Mouse (Mus musculus) Patski (cell line): ENCODE results near the gene Faf1. TPM values are rescaled to one million over a fixed set of nuclear protein-coding genes. Genes with fewer than 3 reads are reported as not detected.
A peak's percentile ranks its signal among the peaks of the same experiment; 100 is the strongest.

Experiments used
- ATAC-seq: fragments of 100-300 bp; one replicate; pipeline ENCODE4 v1.8.0; 2021
- CTCF ChIA-PET: fragments of 350-600 bp; sonication (Branson Sonifier 250); formaldehyde crosslinking; loops from one replicate; lab custom pipeline; 2022; ENCODE audit warnings: inconsistent platforms; lab: Charles Lee
- POLR2A ChIA-PET: fragments of 350-600 bp; sonication (Branson Sonifier 250); formaldehyde crosslinking; loops from one replicate; lab custom pipeline; 2022; ENCODE audit warnings: antibody characterized with exemption, inconsistent platforms; lab: Charles Lee
- DNase-seq: peaks from one replicate; pipeline ENCODE4 v3.0.0-alpha.2; 2011; ENCODE audit warnings: low read depth, low spot score
- H3K27me3 ChIP-seq: fragments of 371-371 bp; one replicate; pipeline ENCODE4 v1.5.1; 2021
- CTCF ChIP-seq: fragments of 100-300 bp; IDR thresholded peaks from one replicate; pipeline ENCODE4 v1.5.1; 2021
- in situ Hi-C: fragments of 300-500 bp; cut with MboI; formaldehyde crosslinking; loops from 3 replicates; pipeline ENCODE4 v1.11.1; 2018; ENCODE audit warnings: low pct_unique_long_range_greater_than_20kb, mixed read lengths
- polyA plus RNA-seq: library from polyadenylated mRNA; unstranded; gene quantifications from one replicate; pipeline ENCODE4 v1.2.3, GENCODE M21; 2021

Gene Faf1
- polyA plus RNA-seq, 1 experiment from 2014 or later: 27.2 TPM

DNA sequence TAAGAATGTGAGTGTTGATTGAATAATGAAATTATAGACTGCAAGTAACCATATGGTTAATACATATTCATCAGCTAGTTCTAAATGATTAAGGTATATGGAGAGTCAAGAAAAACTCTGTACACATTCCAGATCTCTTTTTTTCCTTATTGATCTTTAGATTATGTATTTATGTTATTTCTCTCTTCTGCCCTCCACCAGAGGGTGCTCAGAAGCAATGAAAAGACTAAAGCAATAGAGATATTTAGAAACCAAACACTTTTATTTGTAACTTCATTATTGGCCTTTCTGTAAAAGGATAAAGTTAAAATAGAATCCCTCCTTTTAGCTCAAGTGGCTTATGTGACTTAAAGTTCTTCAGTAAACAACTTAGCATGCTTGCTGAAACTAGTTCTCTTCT is 143.1 kb downstream of the Faf1 start:
- no peaks in the 10 kb centered on the region for H3K27me3 ChIP-seq
- TF ChIP-seq CTCF: no peak
- POLR2A ChIA-PET: no interaction called here
- CTCF ChIA-PET: no interaction called here
- in situ Hi-C loops: no loop called here
- ATAC-seq: no peak
- DNase-seq: no peak

DNA sequence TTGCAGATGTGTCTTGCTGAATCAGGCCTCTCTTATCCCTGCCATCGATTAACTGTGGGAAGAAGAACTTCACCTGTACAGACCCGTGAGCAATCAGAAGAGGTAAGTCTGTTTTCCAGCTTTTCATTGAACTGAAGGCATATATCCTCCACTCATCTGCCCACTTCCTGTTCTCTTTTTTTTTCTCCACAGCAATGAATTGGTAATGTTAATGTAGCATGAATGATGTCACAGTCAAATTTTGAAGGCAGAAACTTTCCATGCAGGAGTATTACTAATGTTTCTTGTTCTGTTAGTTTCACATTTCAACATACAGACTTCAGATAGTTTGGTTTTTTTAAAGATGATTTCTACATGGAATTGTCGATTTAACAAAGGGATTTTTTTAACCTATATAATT is 153.4 kb downstream of the Faf1 start:
- H3K27me3 ChIP-seq: no peaks in the 10 kb centered on the region
- POLR2A ChIA-PET: no interaction called here
- TF ChIP-seq CTCF: no peak
- ATAC-seq: no peak
- in situ Hi-C loops: no loop called here
- CTCF ChIA-PET: interaction anchor here (0.8 kb wide), 1 partner anchor 10 kb away, joined by 3 read pairs; no protein-coding TSS in a partner anchor
- DNase-seq: no peak

DNA sequence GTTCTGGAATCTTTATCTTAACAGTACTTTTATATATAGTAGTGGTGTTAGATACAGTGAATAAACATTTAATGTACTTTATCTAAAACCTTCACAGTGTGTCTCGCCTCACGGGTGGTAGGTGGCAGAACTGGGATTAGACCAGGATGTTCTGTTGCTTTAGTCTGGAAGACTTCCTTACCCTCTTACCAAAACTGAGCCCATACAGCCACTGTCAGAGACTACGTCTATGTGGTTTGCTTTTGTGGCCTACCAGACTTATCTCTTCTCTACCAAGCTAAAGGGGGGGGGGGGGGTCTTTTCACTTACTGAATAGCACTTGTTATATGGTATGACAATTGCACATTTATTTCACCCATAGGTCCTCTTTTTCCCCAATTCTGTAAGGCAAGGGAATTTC is 181.5 kb downstream of the Faf1 start:
- CTCF ChIA-PET: no interaction called here
- no peak for TF ChIP-seq CTCF
- POLR2A ChIA-PET: no interaction called here
- in situ Hi-C loops: no loop called here
- DNase-seq: no peak
- H3K27me3 ChIP-seq: no peaks in the 10 kb centered on the region
- no peak for ATAC-seq

DNA sequence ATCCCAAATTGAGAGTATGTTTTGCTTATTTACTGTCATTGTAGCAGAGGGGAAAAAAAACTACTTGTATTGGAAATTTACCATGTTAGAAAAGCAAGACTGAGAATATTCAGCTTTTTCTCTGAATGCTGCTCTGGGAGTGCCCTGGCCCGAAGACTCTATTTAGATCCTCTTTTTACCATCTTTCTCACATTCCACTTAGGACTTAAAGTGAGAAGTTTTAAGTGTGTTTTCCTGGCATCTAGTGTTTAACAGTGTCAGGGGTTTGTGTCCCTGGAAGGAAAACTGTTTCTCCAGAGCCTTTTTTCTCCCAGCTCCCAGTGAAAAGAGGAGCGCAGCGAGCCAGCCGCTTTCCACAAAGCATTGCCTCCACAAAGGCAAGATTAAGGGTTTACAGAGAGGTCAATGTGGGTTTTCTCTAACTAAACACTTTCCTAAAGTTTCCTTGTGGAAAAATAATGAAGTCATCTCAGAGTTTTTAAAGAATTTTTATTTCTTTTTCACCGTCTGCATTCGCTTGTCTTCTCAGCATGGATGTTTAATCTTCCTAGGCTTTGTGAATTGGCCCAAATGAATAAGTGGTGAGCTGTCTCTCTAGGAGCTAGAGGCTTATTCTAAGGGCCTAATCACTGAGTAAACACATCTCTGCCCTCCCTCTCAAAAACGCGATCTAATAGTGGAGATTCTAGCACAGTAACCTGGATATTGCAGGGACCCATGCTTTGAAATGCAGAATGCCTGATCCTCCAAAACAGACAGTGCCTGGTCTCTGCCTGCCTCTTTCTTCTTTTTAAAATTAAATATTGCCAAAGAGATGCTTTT is 182.4 kb downstream of the Faf1 start:
- no peak for TF ChIP-seq CTCF
- in situ Hi-C loops: no loop called here
- no peak for ATAC-seq
- POLR2A ChIA-PET: no interaction called here
- no peak for DNase-seq
- CTCF ChIA-PET: interaction anchor here (1.5 kb wide), 2 partner anchors 12 to 19 kb away, joined by 3 to 5 read pairs; no protein-coding TSS in a partner anchor
- H3K27me3 ChIP-seq: no peaks in the 10 kb centered on the region

DNA sequence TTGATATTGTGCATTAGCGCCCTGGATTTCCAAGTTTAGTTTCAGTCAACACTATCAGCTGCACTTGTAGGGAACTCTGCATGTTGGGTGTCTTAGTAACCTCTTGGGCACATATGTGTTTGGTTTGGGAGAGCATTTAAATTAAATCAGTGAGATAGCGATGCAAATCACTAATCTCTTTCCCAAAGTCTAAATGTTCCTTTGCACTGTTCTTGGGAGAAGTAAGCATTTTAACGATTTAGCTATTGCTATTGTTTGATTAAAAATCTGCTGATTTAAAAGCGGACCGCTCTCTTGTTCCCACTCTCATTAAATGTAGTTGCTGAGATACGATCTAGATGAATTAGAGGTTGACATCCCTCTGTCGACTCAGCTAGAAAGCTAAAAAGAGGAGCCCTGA is 183.0 kb downstream of the Faf1 start:
- no peaks in the 10 kb centered on the region for H3K27me3 ChIP-seq
- no peak for TF ChIP-seq CTCF
- POLR2A ChIA-PET: no interaction called here
- in situ Hi-C loops: no loop called here
- no peak for ATAC-seq
- CTCF ChIA-PET: interaction anchor here (1.5 kb wide), 2 partner anchors 12 to 20 kb away, joined by 3 to 5 read pairs; no protein-coding TSS in a partner anchor
- DNase-seq: no peak

DNA sequence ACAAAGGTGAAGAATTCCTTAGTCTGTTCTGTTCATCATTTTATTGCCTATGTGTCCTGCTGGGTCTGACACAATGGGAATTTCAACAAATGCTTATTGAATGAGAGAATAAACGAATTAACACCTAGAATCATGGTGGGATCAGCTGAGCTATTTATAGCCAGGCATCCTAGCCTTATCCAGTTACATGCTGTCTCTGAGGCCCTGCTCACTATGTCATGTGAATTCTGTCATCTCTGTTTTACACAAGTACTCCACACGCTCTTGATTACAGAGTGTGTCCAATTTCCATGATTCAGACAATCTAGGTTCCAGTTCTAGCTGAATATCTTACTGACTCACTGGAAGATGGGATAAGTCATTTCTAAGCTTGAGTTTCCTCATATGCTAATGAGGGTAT is 183.9 kb downstream of the Faf1 start:
- H3K27me3 ChIP-seq: no peaks in the 10 kb centered on the region
- ATAC-seq: no peak
- DNase-seq: peak; percentile 12
- ChIA-PET CTCF (interaction anchor here (1.5 kb wide), 1 partner anchor 13 kb away, joined by 5 read pairs; no protein-coding TSS in a partner anchor), POLR2A (no interaction called here)
- no peak for TF ChIP-seq CTCF
- in situ Hi-C loops: no loop called here

DNA sequence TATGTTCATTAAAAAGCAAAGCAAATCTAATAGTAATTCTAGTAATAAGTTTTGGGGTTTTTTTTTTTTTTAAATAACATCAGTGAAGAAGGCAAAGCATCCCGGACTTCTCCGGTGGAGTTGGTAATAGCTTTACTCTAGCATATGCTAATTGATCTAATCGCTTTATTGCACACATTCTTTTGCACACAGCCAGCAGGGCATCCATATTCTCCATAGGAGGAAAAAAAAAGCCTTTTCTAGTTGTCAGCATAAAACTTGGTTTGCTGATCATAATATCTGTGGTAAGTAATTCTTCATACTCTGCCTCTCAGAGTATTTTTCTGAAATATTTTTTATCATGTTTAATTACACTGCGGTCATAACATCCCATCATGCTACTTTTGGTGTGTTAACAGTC is 185.9 kb downstream of the Faf1 start:
- no peak for ATAC-seq
- POLR2A ChIA-PET: no interaction called here
- TF ChIP-seq CTCF: no peak
- CTCF ChIA-PET: no interaction called here
- in situ Hi-C loops: no loop called here
- no peaks in the 10 kb centered on the region for H3K27me3 ChIP-seq
- DNase-seq: no peak

DNA sequence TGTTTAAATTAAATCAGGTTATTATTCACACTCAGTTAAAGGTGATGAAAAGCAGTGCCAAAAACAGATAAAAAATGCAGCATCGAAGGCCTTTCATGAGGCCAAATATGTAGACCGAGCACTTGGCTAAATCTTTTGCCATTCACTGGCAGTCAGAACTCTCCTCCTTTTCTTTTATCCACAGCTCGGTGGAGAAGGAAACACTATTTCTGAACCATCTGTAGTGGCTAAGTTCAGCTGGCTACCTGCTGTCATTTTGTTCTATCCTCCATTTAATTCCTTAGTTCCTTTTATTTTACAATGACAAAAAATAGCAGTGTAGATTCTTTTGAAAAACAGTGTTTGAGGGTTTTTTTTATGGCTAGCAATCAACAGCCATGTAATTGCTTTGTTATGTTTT is 186.6 kb downstream of the Faf1 start:
- no peak for TF ChIP-seq CTCF
- DNase-seq (no peak), ATAC-seq (no peak)
- POLR2A ChIA-PET: no interaction called here
- CTCF ChIA-PET: no interaction called here
- no peaks in the 10 kb centered on the region for H3K27me3 ChIP-seq
- in situ Hi-C loops: no loop called here

DNA sequence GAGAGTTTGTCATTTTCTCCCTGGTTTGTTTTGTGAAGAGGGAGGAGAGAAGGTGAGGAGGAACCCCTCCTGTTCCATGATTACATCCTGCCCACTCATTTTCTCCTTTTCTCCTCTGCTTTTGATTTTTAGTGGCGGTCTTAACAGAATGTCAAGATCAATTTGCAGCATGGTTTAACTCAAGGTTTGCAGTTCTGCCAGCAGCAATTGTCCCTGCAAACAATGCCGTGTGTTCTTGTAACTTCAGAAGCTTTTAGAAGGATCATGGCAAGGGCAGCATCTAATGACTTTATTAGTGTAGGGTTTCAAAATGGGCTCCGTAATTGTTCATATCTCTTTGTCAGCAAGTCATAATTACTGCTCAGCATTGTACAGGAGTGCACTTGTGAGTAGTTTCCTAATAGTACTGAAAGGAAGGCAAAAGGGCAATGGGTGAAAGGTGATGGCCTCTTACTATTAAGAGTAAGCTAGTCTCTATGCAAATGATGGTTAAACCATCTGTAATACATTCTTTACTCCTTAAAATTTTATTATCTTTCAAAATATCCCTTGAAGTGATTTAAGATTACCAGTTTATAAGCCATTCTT is 192.6 kb downstream of the Faf1 start:
- in situ Hi-C loops: no loop called here
- ChIA-PET POLR2A (no interaction called here), CTCF (no interaction called here)
- no peaks in the 10 kb centered on the region for H3K27me3 ChIP-seq
- DNase-seq: no peak
- TF ChIP-seq CTCF: no peak
- ATAC-seq: no peak

DNA sequence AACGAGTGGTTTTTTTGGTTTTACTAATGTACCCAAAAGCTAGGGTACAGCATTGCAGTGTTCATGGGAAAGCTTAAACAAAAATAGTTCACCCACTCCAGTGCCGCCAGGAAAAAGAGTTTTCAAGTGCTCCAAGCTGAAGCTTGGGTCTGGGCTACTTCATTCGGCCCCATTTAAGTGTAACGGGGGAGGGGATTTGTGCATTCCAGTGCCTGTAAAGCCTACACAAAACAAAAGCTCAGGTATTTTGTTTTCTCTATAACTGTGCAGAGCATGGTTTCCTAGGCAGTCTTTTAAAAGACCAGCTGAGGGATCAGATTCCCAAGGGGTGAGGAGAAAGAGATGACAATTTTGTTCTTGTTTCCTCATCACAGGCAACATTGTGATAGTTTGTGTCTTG is 207.9 kb downstream of the Faf1 start:
- no peak for DNase-seq
- POLR2A ChIA-PET: no interaction called here
- in situ Hi-C loops: no loop called here
- CTCF ChIA-PET: interaction anchor here (1.0 to 1.3 kb wide), 2 partner anchors 34 to 129 kb away, joined by 3 read pairs; no protein-coding TSS in a partner anchor
- no peaks in the 10 kb centered on the region for H3K27me3 ChIP-seq
- no peak for ATAC-seq
- no peak for TF ChIP-seq CTCF

DNA sequence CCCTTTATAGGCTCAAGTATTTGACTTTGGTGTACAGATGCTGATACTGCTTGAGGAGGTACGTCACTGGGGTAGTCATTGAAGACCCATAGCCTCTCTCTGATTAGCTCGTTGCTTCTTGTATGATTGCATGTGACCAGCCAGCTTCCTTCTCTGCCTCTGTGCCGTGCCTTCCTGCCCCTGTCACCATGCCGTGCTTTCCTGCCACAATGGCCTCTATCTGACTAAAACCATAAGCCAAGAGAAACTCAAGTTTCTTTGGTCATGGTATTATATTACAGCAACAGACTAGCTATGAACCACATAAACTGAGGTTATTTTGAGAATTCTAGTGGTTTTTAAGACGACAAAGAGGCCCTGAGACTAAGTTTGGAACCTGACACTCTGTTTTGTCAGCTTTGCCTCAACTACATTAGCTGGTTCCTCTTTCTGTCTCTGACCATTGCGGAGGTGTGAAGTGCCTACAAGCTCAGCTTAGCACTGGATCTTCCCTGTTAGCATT is 211.5 kb downstream of the Faf1 start:
- in situ Hi-C loops: no loop called here
- ChIA-PET CTCF (no interaction called here), POLR2A (no interaction called here)
- ATAC-seq (no peak), DNase-seq (no peak)
- TF ChIP-seq CTCF: no peak
- no peaks in the 10 kb centered on the region for H3K27me3 ChIP-seq
